Mouse (Mus musculus) heart, embryonic 14.5 days (tissue): Measurements from ENCODE around the gene Pigb. TPM values are rescaled to one million over a fixed set of nuclear protein-coding genes. Genes with fewer than 3 reads are reported as not detected.

Experiments
- ATAC-seq: fragments of 200-750 bp; cut with Nextera tagmentation; 2 replicates; pipeline ENCODE4 v1.8.0; 2017; ENCODE audit warnings: low read depth, moderate TSS enrichment; ENCODE audit not compliant: insufficient number of reproducible peaks, insufficient read depth, low FRiP score
- H3K27ac ChIP-seq, 2 experiments: fragments of 200-500 bp in 1 of 2; fragments of 300-500 bp in 1 of 2; sonication (generic) in 1 of 2; replicated peaks in 1 of 2; 2 replicates each; pipeline ENCODE4 v1.5.1; 2012 to 2014; ENCODE audit warnings: low read depth in 2 of 2, low read length in 2 of 2, control low read depth in 1 of 2, mild to moderate bottlenecking in 1 of 2, mixed read lengths in 1 of 2; ENCODE audit not compliant: control insufficient read depth in 1 of 2, insufficient read depth in 1 of 2
- H3K27me3 ChIP-seq: fragments of 300-500 bp; sonication (generic); 2 replicates; pipeline ENCODE4 v1.6.1; 2014; ENCODE audit warnings: mild to moderate bottlenecking, low read length, control low read depth; ENCODE audit not compliant: control insufficient read depth, insufficient read depth
- H3K36me3 ChIP-seq: fragments of 300-500 bp; sonication (generic); 2 replicates; pipeline ENCODE4 v1.6.1; 2014; ENCODE audit warnings: mild to moderate bottlenecking, control low read depth, low read length, mixed read lengths; ENCODE audit not compliant: control insufficient read depth, insufficient read depth
- H3K4me1 ChIP-seq, 2 experiments: fragments of 200-500 bp in 1 of 2; fragments of 300-500 bp in 1 of 2; sonication (generic) in 1 of 2; 2 replicates each; pipeline ENCODE4 v1.6.1; 2012 to 2014; ENCODE audit warnings: low read length in 2 of 2, control low read depth in 1 of 2, mixed read lengths in 1 of 2; ENCODE audit not compliant: control insufficient read depth in 2 of 2, insufficient read depth in 2 of 2
- H3K4me2 ChIP-seq: fragments of 300-500 bp; sonication (generic); 2 replicates; pipeline ENCODE4 v1.6.1; 2014; ENCODE audit warnings: mild to moderate bottlenecking, low read length
- H3K4me3 ChIP-seq, 2 experiments: fragments of 200-500 bp in 1 of 2; fragments of 300-500 bp in 1 of 2; sonication (generic) in 1 of 2; 2 replicates each; pipeline ENCODE4 v1.5.1; 2012 to 2014; ENCODE audit warnings: low read length in 2 of 2, mild to moderate bottlenecking in 2 of 2, control low read depth in 1 of 2, low read depth in 1 of 2, moderate library complexity in 1 of 2; ENCODE audit not compliant: control insufficient read depth in 1 of 2, insufficient read depth in 1 of 2
- H3K9ac ChIP-seq: fragments of 300-500 bp; sonication (generic); 2 replicates; pipeline ENCODE4 v1.6.1; 2014; ENCODE audit warnings: mild to moderate bottlenecking, low read length
- H3K9me3 ChIP-seq: fragments of 300-500 bp; sonication (generic); 2 replicates; pipeline ENCODE4 v1.6.1; 2016; ENCODE audit warnings: low read length, control low read depth; ENCODE audit not compliant: control insufficient read depth
- WGBS: fragments of 180-500 bp; shearing (Covaris S2); extraction: QIAGEN DNeasy Blood & Tissue Kit; methylation state at CpG from one replicate; pipeline ENCODE4 v1.1.7; 2014; 5-methylcytosine and 5-hydroxymethylcytosine counted together
- polyA plus RNA-seq: library from polyadenylated mRNA; unstranded; fragments of >200 nt; fragmentation: Nextera tagmentation; extraction: Ambion mirVana; gene quantifications from 2 replicates; pipeline ENCODE4 v1.2.1, GENCODE M21; 2014

Gene Pigb
- polyA plus RNA-seq, 1 experiment from 2014 or later, result 9.4 TPM

GRCm38 (mm10) chr9:72972984-72973383 lies 67.2 kb downstream of the Pigb start:
- Histone ChIP-seq H3K4me1 (no peaks in the 10 kb centered on the region), H3K36me3 (no peaks in the 10 kb centered on the region), H3K27ac (no peak overlapping the region), H3K9me3 (no peaks in the 10 kb centered on the region), H3K9ac (no peak overlapping the region), H3K4me3 (no peak overlapping the region), H3K27me3 (no peaks in the 10 kb centered on the region), H3K4me2 (no peak overlapping the region)
- ATAC-seq, result no peak

- no peak for ATAC-seq
- no peak overlapping the region for H3K27ac ChIP-seq
- no peak overlapping the region for H3K9ac ChIP-seq
- no peaks in the 10 kb centered on the region for H3K9me3 ChIP-seq
- H3K27me3 ChIP-seq, result no peaks in the 10 kb centered on the region
- H3K4me1 ChIP-seq, result no peaks in the 10 kb centered on the region
- no peak overlapping the region for H3K4me2 ChIP-seq
- H3K4me3 ChIP-seq, result no peak overlapping the region
- no peaks in the 10 kb centered on the region for H3K36me3 ChIP-seq
- 81% methylated on average over 5 of the region's 5 CpGs for WGBS
Measured at GRCm38 (mm10) chr9:72972435-72972834, 67.7 kb downstream of the Pigb start.

GRCm38 (mm10) chr9:72969874-72970273 lies 70.3 kb downstream of the Pigb start:
- Histone ChIP-seq H3K36me3 (no peaks in the 10 kb centered on the region), H3K9me3 (no peaks in the 10 kb centered on the region), H3K27ac (no peak overlapping the region), H3K4me2 (no peak overlapping the region), H3K27me3 (no peaks in the 10 kb centered on the region), H3K9ac (no peak overlapping the region), H3K4me3 (no peak overlapping the region), H3K4me1 (no peaks in the 10 kb centered on the region)
- ATAC-seq, result no peak
- 62% methylated on average over 7 of the region's 7 CpGs for WGBS

GRCm38 (mm10) chr9:72968349-72969061 lies 71.7 kb downstream of the Pigb start:
- Histone ChIP-seq H3K27me3 (no peaks in the 10 kb centered on the region), H3K4me2 (no peak overlapping the region), H3K9ac (no peak overlapping the region), H3K4me3 (no peak overlapping the region), H3K36me3 (no peaks in the 10 kb centered on the region), H3K9me3 (no peaks in the 10 kb centered on the region), H3K27ac (no peak overlapping the region), H3K4me1 (no peaks in the 10 kb centered on the region)
- peak; percentile 35; the same call in 1 of the 2 replicates for ATAC-seq
- WGBS, result 30% methylated on average over 11 of the region's 11 CpGs

- WGBS, result 72% methylated on average over 15 of the region's 15 CpGs
- peaks cover 0 to 4% of the 10 kb centered on the region in 2 experiments; a peak in 1 of 4 replicates for H3K4me1 ChIP-seq
- H3K4me3 ChIP-seq, result no peak overlapping the region
- H3K27ac ChIP-seq, result no peak overlapping the region
- ATAC-seq, result no peak
- no peak overlapping the region for H3K9ac ChIP-seq
- H3K27me3 ChIP-seq, result no peaks in the 10 kb centered on the region
- no peaks in the 10 kb centered on the region for H3K9me3 ChIP-seq
- no peaks in the 10 kb centered on the region for H3K36me3 ChIP-seq
- H3K4me2 ChIP-seq, result no peak overlapping the region
Measured at GRCm38 (mm10) chr9:72961959-72962358, 78.2 kb downstream of the Pigb start.

- H3K4me1 ChIP-seq, result peaks cover 0 to 4% of the 10 kb centered on the region in 2 experiments; a peak in 1 of 4 replicates
- WGBS, result 60% methylated on average over 8 of the region's 8 CpGs
- no peak overlapping the region for H3K9ac ChIP-seq
- H3K9me3 ChIP-seq, result no peaks in the 10 kb centered on the region
- no peaks in the 10 kb centered on the region for H3K36me3 ChIP-seq
- H3K4me2 ChIP-seq, result no peak overlapping the region
- no peaks in the 10 kb centered on the region for H3K27me3 ChIP-seq
- H3K27ac ChIP-seq, result no peak overlapping the region
- no peak for ATAC-seq
- H3K4me3 ChIP-seq, result no peak overlapping the region
Measured at GRCm38 (mm10) chr9:72961346-72961745, 78.8 kb downstream of the Pigb start.

- Histone ChIP-seq H3K27me3 (no peaks in the 10 kb centered on the region), H3K4me1 (peaks cover 0 to 4% of the 10 kb centered on the region in 2 experiments; a peak in 1 of 4 replicates), H3K4me3 (peak within 1 kb of the TSS; percentile 56 to 87), H3K27ac (0 out of 4 replicates have a peak within 1 kb of the TSS, but pooled peaks of 1 of the 2 experiments have one; percentile 14), H3K36me3 (no peaks in the 10 kb centered on the region), H3K4me2 (peak within 1 kb of the TSS; percentile 67), H3K9ac (peak within 1 kb of the TSS; percentile 63), H3K9me3 (no peaks in the 10 kb centered on the region)
- 1% methylated on average over 43 of the region's 43 CpGs for WGBS
- peak; percentile 57 for ATAC-seq
Measured at GRCm38 (mm10) chr9:72958521-72959450, 81.4 kb downstream of the Pigb start, which contains the start of the genes Dyx1c1 and Gm44503. TSS of gene Dyx1c1 (plus strand) at chr9:72958785. TSS of gene Gm44503 (plus strand) at chr9:72958852.
